Mouse (Mus musculus): ENCODE results near the gene St8sia6. TPM values are rescaled to one million over a fixed set of nuclear protein-coding genes. Genes with fewer than 3 reads are reported as not detected.
"Not testable (repeated sequence)": the region's sequence is repeated elsewhere in the genome, so short reads cannot be mapped to it uniquely, and the experiment has no call there.

The St8sia6 gene
- polyA plus RNA-seq, 1 experiment from 2014 or later, result 0.38 TPM

DNA sequence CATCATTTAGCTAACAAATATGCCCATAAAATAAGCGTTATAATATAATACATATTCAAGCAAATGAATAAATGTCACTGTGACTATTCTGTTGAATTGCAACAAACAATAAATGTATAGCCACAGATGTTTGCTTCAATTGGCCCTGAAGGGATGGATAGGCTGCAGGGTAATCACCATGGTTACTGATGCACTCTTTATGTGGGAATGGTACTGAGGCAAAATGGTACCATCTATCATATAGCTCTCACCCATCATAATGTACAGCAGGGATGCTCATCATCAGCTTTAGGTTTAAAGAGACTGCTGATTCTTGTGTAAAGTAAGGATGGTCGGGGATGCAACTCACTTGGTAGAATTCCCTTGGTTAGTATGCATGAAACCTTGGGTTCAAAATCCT lies 99.4 kb downstream of the St8sia6 start:
- Histone ChIP-seq H3K9me3 (no peaks in the 10 kb centered on the region), H3K27ac (no peak overlapping the region), H3K4me1 (replicated peaks) (no peaks in the 10 kb centered on the region), H3K36me3 (no peaks in the 10 kb centered on the region), H3K4me3 (replicated peaks) (no peak overlapping the region), H3K27me3 (replicated peaks) (no peaks in the 10 kb centered on the region), H3K4me2 (replicated peaks) (no peak overlapping the region), H3K9ac (no peak overlapping the region)
- no peak for ATAC-seq
- 77% methylated on average over 2 of the region's 2 CpGs for WGBS

GRCm38 (mm10) chr2:13684380-13684779 lies 109.5 kb downstream of the St8sia6 start:
- Histone ChIP-seq H3K4me2 (replicated peaks) (no peak overlapping the region), H3K9ac (no peak overlapping the region), H3K27me3 (replicated peaks) (no peaks in the 10 kb centered on the region), H3K4me3 (replicated peaks) (no peak overlapping the region), H3K36me3 (no peaks in the 10 kb centered on the region), H3K9me3 (no peaks in the 10 kb centered on the region), H3K27ac (no peak overlapping the region), H3K4me1 (replicated peaks) (no peaks in the 10 kb centered on the region)
- ATAC-seq, result no peak
- 60% methylated on average over 4 of the region's 4 CpGs for whole genome bisulfite sequencing

GRCm38 (mm10) chr2:13683205-13683570 lies 110.7 kb downstream of the St8sia6 start:
- Histone ChIP-seq H3K4me3 (replicated peaks) (no peak overlapping the region), H3K9me3 (no peaks in the 10 kb centered on the region), H3K9ac (no peak overlapping the region), H3K27me3 (replicated peaks) (no peaks in the 10 kb centered on the region), H3K27ac (no peak overlapping the region), H3K36me3 (no peaks in the 10 kb centered on the region), H3K4me2 (replicated peaks) (no peak overlapping the region), H3K4me1 (replicated peaks) (no peaks in the 10 kb centered on the region)
- no peak for ATAC-seq
- WGBS, result 84% methylated on average over 2 of the region's 2 CpGs

DNA sequence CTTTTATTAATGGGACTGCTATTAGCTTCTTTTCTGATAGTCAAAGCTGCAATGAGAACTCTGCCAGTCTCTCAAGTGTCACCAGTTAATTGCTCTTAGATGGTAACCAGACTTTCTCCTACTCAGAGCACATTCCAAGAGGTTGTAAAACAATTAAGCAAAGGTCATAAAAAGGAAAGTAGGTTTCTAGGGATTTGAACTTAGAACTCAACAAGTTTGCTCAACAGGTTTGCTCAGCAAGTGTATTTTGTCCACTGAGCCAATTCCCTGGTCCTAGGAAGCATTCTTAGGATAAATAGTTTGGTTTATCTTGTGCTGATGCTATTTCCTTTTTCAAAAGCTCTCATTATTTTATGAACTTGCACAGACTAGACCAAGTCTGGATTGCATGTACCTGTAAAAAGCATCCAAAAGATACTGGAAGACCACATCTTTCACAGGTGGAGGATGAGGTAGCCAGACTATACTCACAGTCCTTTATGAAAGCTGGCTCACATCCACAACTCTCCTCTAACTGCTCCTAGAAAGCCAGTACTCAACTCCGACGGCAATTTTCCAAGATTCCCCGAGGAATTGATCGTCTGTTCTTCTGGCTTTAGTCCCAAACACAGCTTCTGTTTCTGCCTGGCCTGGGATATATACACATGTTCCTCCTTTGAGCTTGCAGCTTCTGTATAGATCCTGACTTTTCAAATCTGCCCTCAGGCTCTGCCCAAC lies 111.2 kb downstream of the St8sia6 start:
- no peaks in the 10 kb centered on the region for H3K9me3 ChIP-seq
- no peaks in the 10 kb centered on the region for H3K36me3 ChIP-seq
- ATAC-seq, result 0 out of 2 replicates have a peak, but pooled peaks have one; percentile 56
- no peak overlapping the region for H3K27ac ChIP-seq
- no peaks in the 10 kb centered on the region for H3K4me1 ChIP-seq (replicated peaks)
- H3K27me3 ChIP-seq (replicated peaks), result no peaks in the 10 kb centered on the region
- no peak overlapping the region for H3K4me3 ChIP-seq (replicated peaks)
- no peak overlapping the region for H3K4me2 ChIP-seq (replicated peaks)
- H3K9ac ChIP-seq, result no peak overlapping the region
- 39% methylated on average over 4 of the region's 4 CpGs for WGBS

DNA sequence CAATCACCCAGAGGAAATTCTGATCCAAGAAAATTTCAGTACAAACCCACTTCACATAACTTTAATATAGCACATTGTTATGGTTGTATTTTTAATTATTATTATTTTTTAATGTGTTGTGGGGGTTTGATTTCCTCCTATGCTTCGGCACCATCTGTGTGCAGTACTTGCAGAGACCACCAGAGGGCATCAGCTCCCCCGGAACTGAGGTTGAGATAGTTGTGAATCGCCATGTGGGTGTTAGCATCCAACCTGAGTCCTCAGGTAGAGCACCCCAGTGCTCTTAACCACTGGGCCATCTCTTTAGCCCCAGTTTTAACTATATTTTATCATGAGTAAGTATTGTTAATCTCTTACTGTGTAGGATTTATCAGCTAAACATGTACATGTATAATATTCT lies 120.9 kb downstream of the St8sia6 start:
- H3K4me1 ChIP-seq (replicated peaks), result no peaks in the 10 kb centered on the region
- H3K27me3 ChIP-seq (replicated peaks), result 0 out of 2 replicates have a peak, but pooled peaks cover 3% of the 10 kb centered on the region

GRCm38 (mm10) chr2:13672426-13672825 lies 121.4 kb downstream of the St8sia6 start:
- ATAC-seq, result no peak
- Histone ChIP-seq H3K9me3 (no peaks in the 10 kb centered on the region), H3K27me3 (replicated peaks) (0 out of 2 replicates have a peak, but pooled peaks cover 3% of the 10 kb centered on the region), H3K4me2 (replicated peaks) (no peak overlapping the region), H3K4me3 (replicated peaks) (no peak overlapping the region), H3K36me3 (no peaks in the 10 kb centered on the region), H3K9ac (no peak overlapping the region), H3K4me1 (replicated peaks) (no peaks in the 10 kb centered on the region), H3K27ac (no peak overlapping the region)
- WGBS, result 83% methylated on average over 12 of the region's 12 CpGs

More for the DNA sequence above, 120.9 kb downstream of the St8sia6 start:
- H3K27ac ChIP-seq, result no peak overlapping the region
- ATAC-seq, result no peak
- H3K4me3 ChIP-seq (replicated peaks), result no peak overlapping the region
- H3K4me2 ChIP-seq (replicated peaks), result no peak overlapping the region
- H3K9me3 ChIP-seq, result no peaks in the 10 kb centered on the region
- H3K36me3 ChIP-seq, result no peaks in the 10 kb centered on the region
- 59% methylated on average over 3 of the region's 3 CpGs for WGBS
- H3K9ac ChIP-seq, result no peak overlapping the region

DNA sequence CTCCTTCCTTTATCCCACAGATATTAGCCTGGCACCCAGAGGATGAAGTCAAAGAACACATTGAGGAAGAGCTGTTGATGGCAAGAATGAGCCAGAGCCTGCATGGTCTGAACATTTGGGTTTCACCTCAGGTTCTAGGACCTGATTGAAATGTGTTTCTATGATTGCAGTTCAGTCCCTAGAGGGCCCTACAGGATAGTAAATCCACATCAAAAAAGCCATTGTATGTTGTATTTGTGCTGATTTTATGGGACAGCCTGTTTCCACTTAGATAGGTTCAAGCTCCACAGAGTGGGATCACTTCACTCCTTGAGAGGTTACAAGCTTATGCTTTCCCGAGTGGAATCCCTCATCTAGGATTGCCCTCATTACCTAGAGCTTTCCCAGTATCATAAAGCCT lies 159.0 kb downstream of the St8sia6 start:
- no peak for ATAC-seq
- Histone ChIP-seq H3K36me3 (no peaks in the 10 kb centered on the region), H3K9me3 (no peaks in the 10 kb centered on the region), H3K4me1 (replicated peaks) (no peaks in the 10 kb centered on the region), H3K27ac (no peak overlapping the region), H3K4me3 (replicated peaks) (no peak overlapping the region), H3K4me2 (replicated peaks) (no peak overlapping the region), H3K9ac (no peak overlapping the region), H3K27me3 (replicated peaks) (no peaks in the 10 kb centered on the region)
- WGBS, result 38% methylated on average over 1 of the region's 1 CpGs

- no peak overlapping the region for H3K4me2 ChIP-seq (replicated peaks)
- H3K27me3 ChIP-seq (replicated peaks), result no peaks in the 10 kb centered on the region
- no peaks in the 10 kb centered on the region for H3K36me3 ChIP-seq
- no peak overlapping the region for H3K4me3 ChIP-seq (replicated peaks)
- no peaks in the 10 kb centered on the region for H3K9me3 ChIP-seq
- WGBS, result 72% methylated on average over 7 of the region's 7 CpGs
- peak; percentile 92 for ATAC-seq
- H3K4me1 ChIP-seq (replicated peaks), result no peaks in the 10 kb centered on the region
- H3K9ac ChIP-seq, result no peak overlapping the region
- no peak overlapping the region for H3K27ac ChIP-seq
Observed at GRCm38 (mm10) chr2:13630136-13630832, 163.6 kb downstream of the St8sia6 start.

GRCm38 (mm10) chr2:13603636-13604035 lies 190.2 kb downstream of the St8sia6 start:
- H3K4me3 ChIP-seq (replicated peaks); H3K36me3 ChIP-seq; H3K4me1 ChIP-seq (replicated peaks); ATAC-seq; H3K27me3 ChIP-seq (replicated peaks); H3K9me3 ChIP-seq; H3K9ac ChIP-seq; H3K4me2 ChIP-seq (replicated peaks); H3K27ac ChIP-seq: not testable (repeated sequence)
- WGBS, result 59% methylated on average over 5 of the region's 5 CpGs

- no peaks in the 10 kb centered on the region for H3K9me3 ChIP-seq
- no peaks in the 10 kb centered on the region for H3K27me3 ChIP-seq (replicated peaks)
- H3K4me1 ChIP-seq (replicated peaks), result no peaks in the 10 kb centered on the region
- no peak for ATAC-seq
- H3K4me2 ChIP-seq (replicated peaks), result no peak overlapping the region
- no peak overlapping the region for H3K27ac ChIP-seq
- no peak overlapping the region for H3K9ac ChIP-seq
- no peaks in the 10 kb centered on the region for H3K36me3 ChIP-seq
- no peak overlapping the region for H3K4me3 ChIP-seq (replicated peaks)
Observed at GRCm38 (mm10) chr2:13603093-13603492, 190.8 kb downstream of the St8sia6 start.

Other genes starting within 250 kb of the St8sia6 start
- 8.1 and 10.0 TPM in 2 replicates for gene Trdmt1, start 249.4 kb downstream of the St8sia6 start, polyA plus RNA-seq (2015; fragmentation: Nextera tagmentation; extraction: Ambion mirVana)
- 442 and 454 TPM in 2 replicates for gene Vim, start 220.1 kb downstream of the St8sia6 start, polyA plus RNA-seq (2015; fragmentation: Nextera tagmentation; extraction: Ambion mirVana)

All from intestine, embryonic 15.5 days (tissue).